Mouse (Mus musculus) layer of hippocampus, postnatal 36 days (tissue): ENCODE results near the gene Gm1123. TPM values are rescaled to one million over a fixed set of nuclear protein-coding genes. Genes with fewer than 3 reads are reported as not detected.

Experiments used
- total RNA-seq, 2 experiments: library from RNA; stranded (reverse); gene quantifications; 2 replicates each; pipeline ENCODE4 v1.2.3; 2021

The Gm1123 gene
- total RNA-seq, 2 experiments from 2014 or later, result not detected

Other genes starting within 250 kb of the Gm1123 start
- gene Prr23a1, start 193.2 kb downstream of the Gm1123 start, total RNA-seq, result not detected
- gene Prr23a2, start 179.2 kb downstream of the Gm1123 start, total RNA-seq, result not detected
- gene Prr23a3, start 170.9 kb downstream of the Gm1123 start, total RNA-seq, result not detected
- not detected for gene 7420426K07Rik, start 132.6 kb downstream of the Gm1123 start, total RNA-seq
- gene Foxl2, start 80.4 kb downstream of the Gm1123 start, total RNA-seq, result under 1 TPM; 0.57 to 0.96 TPM
- 10 to 100 TPM; 64.5 to 67.3 TPM for gene Faim, start 49.3 kb downstream of the Gm1123 start, total RNA-seq
- 10 to 100 TPM; 27.8 to 29.2 TPM for gene Pik3cb, start 104.9 kb upstream of the Gm1123 start, total RNA-seq
- gene Faiml, start 201.5 kb upstream of the Gm1123 start, total RNA-seq, result not detected
- 10 to 100 TPM; 25.8 to 27.5 TPM for gene Cep70, start 207.7 kb upstream of the Gm1123 start, total RNA-seq